Mouse (Mus musculus) lung, postnatal 0 days (tissue): ENCODE results near the gene Ptcra.

Source experiments
- CTCF ChIP-seq: IDR thresholded peaks from 2 replicates; pipeline ENCODE4 v1.5.1; 2016; ENCODE audit warnings: antibody characterized with exemption, mild to moderate bottlenecking
- EP300 ChIP-seq: IDR thresholded peaks from 2 replicates; pipeline ENCODE4 v1.6.1; 2016; ENCODE audit warnings: antibody characterized with exemption, mild to moderate bottlenecking, control low read depth

DNA sequence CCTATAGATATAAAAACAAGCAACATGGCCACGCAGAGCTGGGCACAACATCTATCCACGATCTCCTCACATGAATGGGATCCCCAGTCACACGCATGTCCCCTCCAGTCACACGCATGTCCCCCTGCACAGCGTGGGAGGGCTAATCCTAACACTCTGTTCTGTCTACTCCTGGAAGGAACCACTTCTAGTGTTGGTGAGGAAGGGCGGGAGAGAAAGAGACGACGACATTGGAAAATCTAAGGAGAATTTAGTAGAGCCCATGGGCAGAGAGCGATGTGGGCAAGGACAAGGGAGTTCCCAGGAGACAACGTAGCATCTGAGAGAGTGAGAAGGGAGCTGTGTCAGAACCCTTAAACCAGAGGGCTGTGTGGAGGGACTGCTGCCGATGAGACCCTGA lies 7.0 kb upstream of the Ptcra start:
- TF ChIP-seq EP300 (no peak), CTCF (no peak)
